Mouse (Mus musculus) cortical plate, adult 2 months (tissue): ENCODE measurements around the gene Slc34a2. TPM values are rescaled to one million over a fixed set of nuclear protein-coding genes. Genes with fewer than 3 reads are reported as not detected.

Experiments used
- H3K27ac ChIP-seq: fragments of 200-500 bp; 2 replicates; pipeline ENCODE4 v1.5.1; 2012; ENCODE audit warnings: low read length, control low read depth, inconsistent platforms; ENCODE audit not compliant: insufficient read depth
- H3K4me1 ChIP-seq: fragments of 200-500 bp; 2 replicates; pipeline ENCODE4 v1.6.1; 2011; ENCODE audit warnings: low read length; ENCODE audit not compliant: control insufficient read depth, insufficient read depth
- H3K4me3 ChIP-seq: fragments of 200-500 bp; 2 replicates; pipeline ENCODE4 v1.5.1; 2011; ENCODE audit warnings: mild to moderate bottlenecking, low read length, control low read depth; ENCODE audit not compliant: insufficient read depth
- CTCF ChIP-seq: fragments of 200-500 bp; IDR thresholded peaks from 2 replicates; pipeline ENCODE4 v1.5.1; 2011; ENCODE audit warnings: mild to moderate bottlenecking, control low read depth, low read length; ENCODE audit not compliant: insufficient read depth; ENCODE audit errors: extremely low read depth
- POLR2A ChIP-seq: fragments of 200-500 bp; IDR thresholded peaks from 2 replicates; pipeline ENCODE4 v1.6.1; 2011; ENCODE audit warnings: mild to moderate bottlenecking, low read length, control low read depth; ENCODE audit not compliant: insufficient read depth; ENCODE audit errors: extremely low read depth
- polyA plus RNA-seq: library from polyadenylated mRNA; depleted of rRNA; stranded (reverse); fragments of >200 nt; gene quantifications from 2 replicates; pipeline ENCODE4 v1.2.3, GENCODE M21; 2012; rRNA removed

Slc34a2 gene
- 0.02 TPM in 1 of 2 replicates, not detected in the other for polyA plus RNA-seq

DNA sequence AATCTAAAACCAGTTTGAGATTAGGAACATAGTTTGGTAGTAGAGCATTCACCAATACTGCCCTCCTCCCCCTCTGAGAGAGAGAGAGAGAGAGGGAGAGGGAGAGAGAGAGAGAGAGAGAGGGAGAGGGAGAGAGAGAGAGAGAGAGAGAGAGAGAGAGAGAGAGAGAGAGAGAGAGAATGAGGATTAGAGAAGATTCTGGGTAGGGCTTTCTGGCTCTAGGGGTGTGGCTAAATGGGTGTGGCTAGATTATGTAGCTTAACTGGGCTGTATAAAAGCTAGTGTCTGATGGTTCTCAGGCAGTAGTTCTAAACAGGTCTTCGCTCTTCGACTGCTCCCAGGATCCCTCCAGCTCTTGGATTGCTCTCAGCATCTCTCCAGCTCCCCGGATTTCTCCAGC lies at the start of gene Slc34a2:
Gene Slc34a2, plus strand, starts transcription at position 301 of the 400 bp plus-strand sequence.
- no peak within 1 kb of the TSS for H3K27ac ChIP-seq
- no peaks in the 10 kb centered on the region for H3K4me1 ChIP-seq
- no peak within 1 kb of the TSS for H3K4me3 ChIP-seq
- TF ChIP-seq CTCF (no peak), POLR2A (no peak)

GRCm38 (mm10) chr5:52990687-52991341 lies 47.1 kb upstream of the Slc34a2 start:
- Histone ChIP-seq H3K27ac (no peak overlapping the region), H3K4me1 (no peaks in the 10 kb centered on the region), H3K4me3 (no peak overlapping the region)
- no peak for TF ChIP-seq POLR2A
- TF ChIP-seq CTCF = no peak

DNA sequence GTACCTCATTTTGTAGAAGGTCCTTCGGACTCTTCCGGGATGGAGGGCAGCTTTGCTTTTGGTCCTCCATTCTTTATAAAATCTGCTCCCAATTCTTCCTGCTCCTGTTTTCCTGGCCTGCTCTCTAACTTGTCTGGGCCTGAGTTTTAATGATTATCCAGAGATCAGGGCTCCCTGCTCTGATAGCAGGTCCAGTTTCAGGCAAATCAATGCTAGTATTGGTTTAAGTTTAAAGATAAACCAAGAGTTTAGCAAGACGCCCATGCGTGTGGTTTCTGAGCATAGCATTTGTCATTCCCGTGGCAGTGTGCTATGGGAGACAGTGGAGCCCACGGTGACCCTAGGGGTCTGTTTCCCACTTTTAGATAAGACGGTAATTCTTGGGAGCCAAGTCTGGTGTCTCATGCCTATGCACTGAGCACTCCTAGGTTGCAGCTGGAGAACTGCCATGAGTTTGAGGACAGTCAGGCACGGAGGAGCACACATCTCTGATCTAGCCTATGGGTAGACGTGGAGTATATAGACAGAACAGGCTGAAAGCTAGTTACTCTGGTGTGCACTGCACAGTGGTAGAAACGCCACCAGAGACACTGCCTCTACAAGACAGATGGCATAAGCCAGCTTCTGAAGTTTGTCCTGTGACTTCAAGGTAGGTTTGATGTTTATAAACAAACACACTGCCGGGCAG lies 45.5 kb upstream of the Slc34a2 start:
- H3K4me3 ChIP-seq = no peak overlapping the region
- TF ChIP-seq CTCF (no peak), POLR2A (no peak)
- no peak overlapping the region for H3K27ac ChIP-seq
- H3K4me1 ChIP-seq = 0 out of 2 replicates have a peak, but pooled peaks cover 2% of the 10 kb centered on the region

DNA sequence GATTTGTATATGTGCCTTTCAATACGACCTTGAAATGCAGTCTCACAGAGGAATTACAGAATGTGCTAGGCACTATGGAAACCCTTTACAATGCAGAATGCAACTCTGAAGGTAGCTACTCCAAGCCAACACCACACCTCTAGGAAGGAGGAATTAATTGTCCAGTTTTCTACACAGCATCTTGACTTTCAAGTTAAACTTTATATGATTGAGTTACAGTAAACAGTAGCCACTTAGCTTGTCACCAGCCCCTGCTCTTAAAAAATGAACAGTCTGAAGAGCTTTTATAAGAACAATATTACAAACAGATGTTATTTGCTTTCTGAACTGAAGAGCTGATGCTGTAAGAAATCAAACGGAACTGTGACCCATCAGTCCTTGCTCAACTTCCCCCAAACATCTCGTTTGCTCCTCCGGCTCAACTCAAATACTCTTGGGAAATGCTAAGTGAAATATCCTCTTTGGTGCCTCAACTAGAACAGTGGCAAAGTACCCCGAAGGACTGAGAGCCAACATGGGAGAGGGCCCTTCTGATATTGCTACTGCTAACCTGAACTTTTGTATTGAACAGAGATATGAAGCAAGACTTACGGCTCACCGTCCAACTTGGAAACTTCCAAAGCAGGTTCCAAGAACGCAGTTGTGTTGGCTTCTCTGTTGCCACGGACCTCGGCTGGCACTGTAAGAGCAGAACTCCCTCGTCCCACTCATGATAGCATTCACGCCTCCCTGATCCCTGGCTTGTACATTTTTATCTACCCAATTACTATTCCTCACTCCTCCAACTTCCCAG lies 44.2 kb upstream of the Slc34a2 start:
- no peak overlapping the region for H3K4me3 ChIP-seq
- H3K4me1 ChIP-seq = 0 out of 2 replicates have a peak, but pooled peaks cover 2% of the 10 kb centered on the region
- no peak for TF ChIP-seq CTCF
- no peak for TF ChIP-seq POLR2A
- no peak overlapping the region for H3K27ac ChIP-seq

DNA sequence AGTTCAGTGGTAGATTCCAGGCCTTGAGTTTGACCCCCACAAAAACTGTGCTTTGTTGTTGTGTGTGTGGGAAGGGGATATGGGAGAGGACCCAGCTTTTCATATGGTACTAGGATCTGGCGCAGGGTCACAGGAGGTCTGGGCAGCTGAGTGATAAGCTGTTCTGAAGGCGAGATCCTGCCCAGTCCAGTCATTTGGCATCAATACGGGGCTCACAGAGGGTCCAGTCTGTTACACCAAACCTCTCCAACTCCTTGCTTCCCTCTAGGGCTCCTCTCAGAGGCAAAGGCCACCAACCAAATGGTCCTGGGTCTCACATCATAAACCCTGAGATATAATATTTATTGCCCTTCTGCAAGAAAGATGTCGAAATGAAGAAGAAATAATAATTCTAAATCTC lies 42.4 kb upstream of the Slc34a2 start:
- no peak for TF ChIP-seq CTCF
- Histone ChIP-seq H3K4me1 (0 out of 2 replicates have a peak, but pooled peaks cover 2% of the 10 kb centered on the region), H3K4me3 (no peak overlapping the region)

GRCm38 (mm10) chr5:52996145-52996544 lies 41.7 kb upstream of the Slc34a2 start:
- Histone ChIP-seq H3K4me3 (no peak overlapping the region), H3K27ac (no peak overlapping the region), H3K4me1 (0 out of 2 replicates have a peak, but pooled peaks cover 2% of the 10 kb centered on the region)
- TF ChIP-seq POLR2A (no peak), CTCF (no peak)

More for the DNA sequence above, 42.4 kb upstream of the Slc34a2 start:
- H3K27ac ChIP-seq = no peak overlapping the region

DNA sequence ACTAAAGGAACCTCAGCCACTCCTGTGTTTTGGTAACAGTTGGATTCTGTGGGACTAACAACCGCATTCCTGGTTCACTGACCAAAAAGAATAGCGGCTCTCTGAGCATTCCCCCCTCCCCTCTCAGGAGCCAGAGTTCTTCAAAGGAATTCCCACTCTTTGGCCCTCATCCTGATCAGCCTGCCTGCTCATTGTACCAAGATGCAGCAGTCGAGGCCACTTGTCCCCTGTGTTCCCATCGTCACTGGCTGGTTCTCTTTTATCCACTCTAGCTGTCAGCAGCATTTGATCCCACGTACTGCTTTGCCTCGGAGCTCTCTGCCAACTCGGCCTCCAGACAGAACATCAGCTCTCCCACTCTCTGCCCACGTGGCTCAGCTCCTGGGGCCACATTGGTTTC lies 41.3 kb upstream of the Slc34a2 start:
- Histone ChIP-seq H3K4me3 (no peak overlapping the region), H3K4me1 (0 out of 2 replicates have a peak, but pooled peaks cover 2% of the 10 kb centered on the region), H3K27ac (no peak overlapping the region)
- TF ChIP-seq CTCF = no peak
- TF ChIP-seq POLR2A = no peak

DNA sequence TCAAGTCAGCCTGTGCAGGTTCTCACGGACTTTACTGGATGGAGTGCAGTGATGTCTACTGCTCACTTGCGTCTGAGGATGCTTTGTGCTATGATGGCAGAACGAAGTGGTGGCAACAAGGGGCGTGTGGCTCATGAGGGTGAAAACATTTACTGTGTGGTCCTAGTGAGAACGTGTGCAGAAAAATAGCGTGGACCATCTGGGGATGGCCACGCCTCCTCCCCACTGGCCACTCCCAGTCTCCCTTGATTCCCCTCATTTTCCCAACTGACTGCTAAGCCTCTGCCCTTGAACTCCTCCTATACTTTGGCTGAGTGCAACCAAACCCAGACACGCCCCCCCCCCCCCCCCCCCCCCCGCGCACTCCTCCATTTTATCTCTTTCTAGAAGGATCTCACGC lies 40.8 kb upstream of the Slc34a2 start:
- Histone ChIP-seq H3K27ac (no peak overlapping the region), H3K4me3 (no peak overlapping the region), H3K4me1 (peaks cover 2% of the 10 kb centered on the region; the same call in 1 of the 2 replicates)
- no peak for TF ChIP-seq POLR2A
- no peak for TF ChIP-seq CTCF

DNA sequence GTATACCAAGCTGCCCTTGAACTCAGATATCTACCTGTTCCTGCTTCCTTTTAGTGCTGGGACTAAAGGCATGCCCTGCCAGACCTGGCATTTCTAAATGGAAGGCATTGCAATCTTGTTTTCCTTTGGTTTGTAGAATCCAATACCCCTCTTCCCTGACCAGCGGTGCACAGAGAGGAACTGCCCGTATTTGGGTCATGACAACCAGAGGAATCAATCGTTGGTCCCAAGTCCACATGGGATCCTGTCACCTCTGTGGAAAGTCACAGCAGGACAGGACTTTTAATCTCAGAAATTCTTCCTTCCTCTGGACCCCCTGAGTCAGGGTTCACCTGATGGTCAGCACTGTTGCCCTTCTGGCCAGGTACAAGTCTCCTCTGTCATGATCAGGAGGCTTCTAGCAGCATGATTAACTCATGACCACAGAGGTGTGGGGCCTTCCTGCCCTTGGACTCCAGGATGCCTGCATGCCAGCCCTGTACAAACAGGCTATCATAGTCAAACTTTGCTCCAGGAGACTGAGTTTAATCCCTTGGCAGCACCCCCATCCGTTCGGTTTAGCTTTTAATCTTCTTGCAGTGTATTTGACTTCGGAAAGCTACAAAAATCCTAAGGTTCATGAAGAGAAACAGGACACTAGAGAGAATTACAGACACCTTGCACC lies 39.7 kb upstream of the Slc34a2 start:
- TF ChIP-seq CTCF (no peak), POLR2A (no peak)
- no peak overlapping the region for H3K4me3 ChIP-seq
- no peak overlapping the region for H3K27ac ChIP-seq
- H3K4me1 ChIP-seq = peaks cover 8% of the 10 kb centered on the region
